Mouse (Mus musculus): Measurements from ENCODE around the gene Acaca.

GRCm38 (mm10) chr11:84406733-84407132 is 277.3 kb downstream of the Acaca start:
- TF ChIP-seq CTCF (IDR thresholded peaks at IDR 0.05; ENCODE audit: borderline replicate concordance, insufficient read depth, low read length) (no peak), POLR2A (IDR thresholded peaks at IDR 0.05; ENCODE audit: low read depth, low read length) (no peak)

Measured in embryonic fibroblast, embryonic 13.5 days (primary cell).